Mouse (Mus musculus) neural tube, embryonic 14.5 days (tissue): ENCODE measurements around the gene Atf2. TPM values are rescaled to one million over a fixed set of nuclear protein-coding genes. Genes with fewer than 3 reads are reported as not detected.
"Not testable (repeated sequence)": the region's sequence is repeated elsewhere in the genome, so short reads cannot be mapped to it uniquely, and the experiment has no call there.

Experiments used
- ATAC-seq: fragments of 200-750 bp; cut with Nextera tagmentation; 2 replicates; pipeline ENCODE4 v1.8.0; 2017; ENCODE audit warnings: low read depth, mild to moderate bottlenecking, moderate TSS enrichment, moderate library complexity
- H3K27ac ChIP-seq: fragments of 300-500 bp; sonication (generic); 2 replicates; pipeline ENCODE4 v1.5.1; 2014; ENCODE audit warnings: low read depth, mild to moderate bottlenecking, control low read depth, low read length, moderate library complexity, mixed read lengths
- H3K27me3 ChIP-seq: fragments of 300-500 bp; sonication (generic); 2 replicates; pipeline ENCODE4 v1.6.1; 2014; ENCODE audit warnings: low read length; ENCODE audit not compliant: control insufficient read depth, insufficient read depth
- H3K36me3 ChIP-seq: fragments of 300-500 bp; sonication (generic); 2 replicates; pipeline ENCODE4 v1.6.1; 2014; ENCODE audit warnings: low read length, mixed read lengths; ENCODE audit not compliant: control insufficient read depth, insufficient read depth
- H3K4me1 ChIP-seq: fragments of 300-500 bp; sonication (generic); 2 replicates; pipeline ENCODE4 v1.6.1; 2014; ENCODE audit warnings: low read length; ENCODE audit not compliant: control insufficient read depth, insufficient read depth
- H3K4me2 ChIP-seq: fragments of 300-500 bp; sonication (generic); 2 replicates; pipeline ENCODE4 v1.6.1; 2014; ENCODE audit warnings: mild to moderate bottlenecking, low read depth, low read length, control low read depth
- H3K4me3 ChIP-seq: fragments of 300-500 bp; sonication (generic); 2 replicates; pipeline ENCODE4 v1.5.1; 2014; ENCODE audit warnings: low read depth, low read length, control low read depth, mixed read lengths
- H3K9ac ChIP-seq: fragments of 300-500 bp; sonication (generic); replicated peaks from 2 replicates; pipeline ENCODE4 v1.6.1; 2014; ENCODE audit warnings: low read depth, mild to moderate bottlenecking, control low read depth, low read length, mixed read lengths
- H3K9me3 ChIP-seq: fragments of 300-500 bp; sonication (generic); 2 replicates; pipeline ENCODE4 v1.6.1; 2016; ENCODE audit warnings: low read length; ENCODE audit not compliant: control insufficient read depth
- WGBS: fragments of 180-500 bp; shearing (Covaris S2); extraction: QIAGEN DNeasy Blood & Tissue Kit; methylation state at CpG from one replicate; pipeline ENCODE4 v1.1.7; 2014; 5-methylcytosine and 5-hydroxymethylcytosine counted together
- polyA plus RNA-seq: library from polyadenylated mRNA; unstranded; fragments of >200 nt; fragmentation: Nextera tagmentation; extraction: Ambion mirVana; gene quantifications from 2 replicates; pipeline ENCODE4 v1.2.1, GENCODE M21; 2014

The Atf2 gene
- polyA plus RNA-seq, 1 experiment from 2014 or later: 117 TPM

DNA sequence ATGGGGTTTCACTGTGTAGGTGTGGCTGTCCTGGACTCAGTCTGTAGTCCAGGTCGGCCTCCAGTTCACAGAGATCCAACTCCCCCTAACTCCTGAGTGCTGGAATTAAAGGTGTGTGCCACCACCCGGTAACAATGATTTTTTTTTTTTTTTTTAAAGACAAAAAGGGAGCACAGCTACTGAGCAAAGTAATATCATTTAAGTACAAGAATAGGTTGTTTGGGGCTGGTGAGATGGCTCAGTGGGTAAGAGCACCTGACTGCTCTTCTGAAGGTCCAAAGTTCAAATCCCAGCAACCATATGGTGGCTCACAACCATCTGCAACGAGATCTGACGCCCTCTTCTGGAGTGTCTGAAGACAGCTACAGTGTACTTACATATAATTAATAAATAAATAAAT is 4.5 kb upstream of the Atf2 start:
- H3K27ac ChIP-seq, ATAC-seq, H3K9ac ChIP-seq, H3K4me2 ChIP-seq, H3K4me1 ChIP-seq, H3K9me3 ChIP-seq, H3K36me3 ChIP-seq, H3K4me3 ChIP-seq, H3K27me3 ChIP-seq: not testable (repeated sequence)
- WGBS: 75% methylated on average over 4 of the region's 4 CpGs

DNA sequence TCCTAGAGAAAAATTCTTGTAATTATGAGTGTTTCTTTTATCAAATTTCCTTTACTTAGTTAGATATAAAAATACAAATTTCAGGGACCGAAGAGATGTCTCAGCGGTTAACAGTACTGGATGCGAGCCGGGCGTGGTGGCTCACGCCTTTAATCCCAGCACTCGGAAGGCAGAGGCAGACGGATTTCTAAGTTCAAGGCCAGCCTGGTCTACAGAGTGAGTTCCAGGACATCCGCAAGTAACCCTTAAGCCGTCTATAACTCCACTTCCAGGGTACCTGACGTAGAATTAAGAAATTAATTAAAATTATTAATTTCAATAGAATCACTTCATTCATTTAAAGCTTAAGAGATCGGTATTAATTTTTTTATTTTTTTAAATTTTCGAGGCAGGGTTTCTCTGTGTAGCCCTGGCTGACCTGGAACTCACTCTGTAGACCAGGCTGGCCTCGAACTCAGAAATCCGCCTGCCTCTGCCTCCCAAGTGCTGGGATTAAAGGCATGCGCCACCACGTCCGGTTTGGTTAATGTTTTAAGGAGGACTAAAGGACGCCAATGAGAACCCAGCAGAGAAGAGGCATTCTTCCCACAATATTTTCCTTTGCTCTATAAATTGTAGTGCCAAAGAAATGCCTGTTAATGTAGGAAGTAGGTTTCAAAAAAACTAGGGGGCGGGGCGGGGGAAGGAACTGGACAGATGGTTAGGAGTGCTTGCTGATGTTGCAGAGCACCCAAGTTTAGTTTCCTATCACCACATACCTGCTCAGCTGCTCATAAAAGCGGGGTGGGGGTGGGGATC is 1.2 kb upstream of the Atf2 start:
- no peaks in the 10 kb centered on the region for H3K9me3 ChIP-seq
- peak overlapping the region; percentile 75 for H3K9ac ChIP-seq
- ATAC-seq: no peak
- no peaks in the 10 kb centered on the region for H3K4me1 ChIP-seq
- peak overlapping the region; percentile 92 for H3K4me3 ChIP-seq
- WGBS: 68% methylated on average over 22 of the region's 22 CpGs
- peak overlapping the region; percentile 54 for H3K4me2 ChIP-seq
- H3K27ac ChIP-seq: peak overlapping the region; percentile 90
- peaks cover 6% of the 10 kb centered on the region; the same call in 1 of the 2 replicates for H3K27me3 ChIP-seq
- no peaks in the 10 kb centered on the region for H3K36me3 ChIP-seq

DNA sequence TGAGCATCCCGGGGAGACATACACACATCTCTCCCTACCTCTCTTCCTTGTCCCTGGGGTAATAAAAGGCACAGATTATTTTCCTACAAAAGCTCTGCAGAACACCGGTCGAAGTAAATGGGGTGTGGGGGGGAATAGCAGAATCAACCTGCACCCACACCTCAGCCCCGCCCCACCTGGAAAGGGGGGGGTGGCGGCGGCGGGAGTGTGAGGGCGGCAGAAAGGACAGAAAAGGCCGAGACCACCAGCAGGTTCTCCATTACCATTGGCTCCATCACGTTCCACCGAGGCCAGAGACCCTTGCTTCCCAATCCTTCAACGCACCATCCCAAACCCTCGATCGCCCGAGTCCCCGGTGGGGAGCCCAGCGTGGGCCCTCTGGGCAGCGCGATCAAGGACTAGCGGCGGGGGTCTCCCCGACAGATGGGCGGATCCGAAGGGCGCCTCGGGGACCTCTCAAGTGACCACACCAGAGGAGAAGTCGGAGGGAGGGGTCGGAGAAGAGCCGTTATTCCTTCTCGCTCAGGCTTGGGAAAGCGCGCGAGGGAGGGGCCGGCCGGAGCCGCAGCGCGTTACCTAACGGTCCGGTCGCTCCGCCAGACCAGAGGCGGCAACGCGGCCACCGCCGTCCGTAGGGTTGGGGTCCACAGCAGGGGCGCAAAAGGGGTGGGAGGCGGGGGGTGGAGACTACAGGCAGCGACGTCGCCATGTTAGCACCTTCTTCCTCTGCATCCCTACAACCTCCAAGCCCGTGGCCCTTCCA is 557 bp downstream of the Atf2 start:
- ATAC-seq: peak; percentile 68
- H3K36me3 ChIP-seq: no peaks in the 10 kb centered on the region
- H3K4me1 ChIP-seq: no peaks in the 10 kb centered on the region
- no peaks in the 10 kb centered on the region for H3K9me3 ChIP-seq
- WGBS: under 1% methylated on average over 50 of the region's 54 CpGs
- H3K4me2 ChIP-seq: peak overlapping the region; percentile 80
- H3K27me3 ChIP-seq: peaks cover 6% of the 10 kb centered on the region; the same call in 1 of the 2 replicates
- peak overlapping the region; percentile 98 for H3K9ac ChIP-seq
- peak overlapping the region; percentile 92 for H3K4me3 ChIP-seq
- peak overlapping the region; percentile 91 for H3K27ac ChIP-seq

DNA sequence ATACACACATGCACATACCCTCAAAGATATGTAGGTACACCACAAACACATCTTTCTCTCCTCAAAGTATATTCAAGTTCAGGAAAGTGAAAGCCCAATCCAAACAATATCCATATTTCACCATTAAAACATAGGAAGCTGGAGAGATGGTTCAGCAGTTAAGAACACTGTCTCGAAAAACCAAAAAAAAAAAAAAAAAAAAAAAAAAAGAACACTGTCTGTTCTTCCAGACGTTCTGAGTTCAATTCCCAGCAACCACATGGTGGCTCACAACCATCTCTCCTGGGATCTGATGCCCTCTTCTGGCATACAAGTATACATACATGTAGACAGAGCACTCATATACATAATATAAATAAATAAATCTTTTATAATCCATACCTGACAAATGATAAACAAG is 6.4 kb downstream of the Atf2 start:
- Histone ChIP-seq H3K27me3 (no peaks in the 10 kb centered on the region), H3K4me2 (no peak overlapping the region), H3K4me3 (no peak overlapping the region), H3K4me1 (no peaks in the 10 kb centered on the region), H3K9me3 (no peaks in the 10 kb centered on the region), H3K27ac (no peak overlapping the region), H3K36me3 (no peaks in the 10 kb centered on the region), H3K9ac (no peak overlapping the region)
- ATAC-seq: no peak
- 71% methylated on average over 2 of the region's 2 CpGs for WGBS

DNA sequence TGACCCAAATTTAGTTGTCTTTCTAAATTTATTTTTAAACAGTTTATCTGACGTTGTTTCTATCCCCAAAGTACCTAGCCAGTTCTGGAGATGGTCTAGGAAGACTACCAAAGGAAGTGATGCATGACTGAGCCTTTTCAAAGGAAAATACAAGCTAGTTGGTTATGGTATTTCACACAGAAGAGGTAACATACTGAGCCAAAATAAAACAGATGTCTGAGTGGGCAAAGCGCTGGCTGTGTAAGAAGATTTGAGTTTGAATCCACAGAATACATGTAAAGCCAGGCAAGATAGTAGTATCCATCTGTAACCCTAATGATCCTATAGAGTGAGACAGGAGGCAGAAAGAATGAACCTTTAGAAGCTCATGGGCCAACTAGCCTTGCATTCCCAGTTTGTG is 14.5 kb downstream of the Atf2 start:
- Histone ChIP-seq H3K9me3 (no peaks in the 10 kb centered on the region), H3K9ac (no peak overlapping the region), H3K4me3 (no peak overlapping the region), H3K4me1 (no peaks in the 10 kb centered on the region), H3K4me2 (no peak overlapping the region), H3K27me3 (no peaks in the 10 kb centered on the region), H3K36me3 (no peaks in the 10 kb centered on the region), H3K27ac (no peak overlapping the region)
- ATAC-seq: no peak
- 93% methylated on average over 2 of the region's 2 CpGs for WGBS

- H3K4me1 ChIP-seq: no peaks in the 10 kb centered on the region
- no peaks in the 10 kb centered on the region for H3K9me3 ChIP-seq
- no peaks in the 10 kb centered on the region for H3K36me3 ChIP-seq
- ATAC-seq: no peak
- no peaks in the 10 kb centered on the region for H3K27me3 ChIP-seq
- H3K4me3 ChIP-seq: no peak overlapping the region
- H3K9ac ChIP-seq: no peak overlapping the region
- H3K27ac ChIP-seq: no peak overlapping the region
- 76% methylated on average over 16 of the region's 16 CpGs for WGBS
- H3K4me2 ChIP-seq: no peak overlapping the region
Observed at GRCm38 (mm10) chr2:73867764-73868487, 24.5 kb downstream of the Atf2 start.

- no peak overlapping the region for H3K4me2 ChIP-seq
- no peak for ATAC-seq
- no peak overlapping the region for H3K4me3 ChIP-seq
- WGBS: 87% methylated on average over 4 of the region's 4 CpGs
- H3K36me3 ChIP-seq: 0 out of 2 replicates have a peak, but pooled peaks cover 2% of the 10 kb centered on the region
- no peak overlapping the region for H3K27ac ChIP-seq
- no peak overlapping the region for H3K9ac ChIP-seq
- no peaks in the 10 kb centered on the region for H3K4me1 ChIP-seq
- no peaks in the 10 kb centered on the region for H3K9me3 ChIP-seq
- no peaks in the 10 kb centered on the region for H3K27me3 ChIP-seq
Observed at GRCm38 (mm10) chr2:73860046-73860624, 32.3 kb downstream of the Atf2 start.

DNA sequence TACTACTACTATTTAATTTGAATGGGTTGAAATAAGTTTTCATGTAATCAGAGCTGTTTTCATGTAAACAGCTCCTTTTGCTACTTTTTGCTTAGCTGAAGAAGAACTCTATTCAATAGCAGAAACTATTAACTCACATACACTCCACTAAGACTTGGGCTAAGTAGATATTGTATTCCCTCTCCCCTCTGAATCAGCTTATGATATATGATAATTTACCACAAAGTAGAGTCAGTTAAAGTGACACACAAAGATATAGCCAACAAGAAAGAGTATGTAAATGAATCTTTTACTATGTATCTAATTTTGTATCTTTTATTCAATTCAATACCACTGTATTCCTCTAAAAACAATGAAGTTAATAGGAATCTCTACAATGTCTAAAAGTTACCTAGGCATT is 35.1 kb downstream of the Atf2 start:
- H3K36me3 ChIP-seq: 0 out of 2 replicates have a peak, but pooled peaks cover 2% of the 10 kb centered on the region
- no peaks in the 10 kb centered on the region for H3K4me1 ChIP-seq
- no peak overlapping the region for H3K4me3 ChIP-seq
- H3K9ac ChIP-seq: no peak overlapping the region
- no peak for ATAC-seq
- H3K27ac ChIP-seq: no peak overlapping the region
- no peaks in the 10 kb centered on the region for H3K9me3 ChIP-seq
- H3K27me3 ChIP-seq: no peaks in the 10 kb centered on the region
- H3K4me2 ChIP-seq: no peak overlapping the region
